Comparison of ENCODE assay signal across 18 mouse cellular contexts in genomic region chr16:20836866-20837265, GRCm38 (mm10).
DNase-seq lines count a peak whose midpoint lies in the region; ATAC-seq and TF ChIP-seq lines count a peak whose summit lies in the region.
"Had no signal": no experiment of that assay in that cellular context is flagged by ENCODE, and none has a peak within 500 bp of the region (broad histone marks: within the 10 kb centered on the region; RNA-seq: fewer than 3 reads in every experiment).

No protein-coding gene starts in this region.

- ATAC-seq in lung, embryonic 14.5 days (ENCODE audit: insufficient read depth) = no peak
- ATAC-seq in lung, postnatal 0 days = no peak
- ATAC-seq in embryonic facial prominence, embryonic 11.5 days (replicated peaks; ENCODE audit: insufficient number of reproducible peaks, low FRiP score, low TSS enrichment, low read depth) = no peak; the same call in 1 of the 2 replicates

- no peak overlapping the region for H3K4me3 ChIP-seq in lung, embryonic 14.5 days (ENCODE audit: low read depth, low read length)
- no peak overlapping the region for H3K4me3 ChIP-seq in lung, postnatal 0 days (ENCODE audit: low read depth, low read length)
- no peak overlapping the region for H3K4me3 ChIP-seq in embryonic facial prominence, embryonic 11.5 days (ENCODE audit: low read depth, low read length)
- H3K4me3 ChIP-seq: forebrain, embryonic 12.5 days; liver, embryonic 15.5 days had no signal

- no peak overlapping the region for H3K4me2 ChIP-seq in lung, embryonic 14.5 days
- no peak overlapping the region for H3K4me2 ChIP-seq in lung, postnatal 0 days (replicated peaks; ENCODE audit: low read depth, low read length)
- H3K4me2 ChIP-seq in embryonic facial prominence, embryonic 11.5 days (ENCODE audit: low read depth, low read length) = no peak overlapping the region
- H3K4me2 ChIP-seq: forebrain, embryonic 12.5 days; heart, embryonic 11.5 days; liver, embryonic 15.5 days had no signal

- TF ChIP-seq EP300 in lung, postnatal 0 days (IDR thresholded peaks at IDR 0.05) = no peak

- peaks cover 4% of the 10 kb centered on the region; the same call in 1 of the 2 replicates for H3K4me1 ChIP-seq in lung, embryonic 14.5 days (ENCODE audit: insufficient read depth)
- no peaks in the 10 kb centered on the region for H3K4me1 ChIP-seq in lung, postnatal 0 days (ENCODE audit: insufficient read depth, low read depth, low read length)
- no peaks in the 10 kb centered on the region for H3K4me1 ChIP-seq in embryonic facial prominence, embryonic 11.5 days (ENCODE audit: control insufficient read depth, insufficient read depth, low read length)
- H3K4me1 ChIP-seq: liver, embryonic 15.5 days had no signal

- peak; percentile 23 for DNase-seq in lung, embryonic 14.5 days
- DNase-seq in lung, postnatal 0 days (ENCODE audit: low spot score) = no peak
- DNase-seq in R1 (ENCODE audit: low read depth, low spot score) (peak; percentile 89), adipocyte (ENCODE audit: low spot score) (no peak)
- no peak for DNase-seq in embryonic facial prominence, embryonic 11.5 days (ENCODE audit: low spot score)
- DNase-seq in retina, embryonic 14.5 days (ENCODE audit: low spot score) = peak; percentile 28
- DNase-seq in layer of hippocampus, postnatal 10 days (ENCODE audit: low spot score in 2 of 2) = no peak
- no peak for DNase-seq in left cerebral cortex, postnatal 36 days (ENCODE audit: low spot score in 2 of 2)
- DNase-seq: adrenal gland, postnatal 25 days; cerebellum, adult 18-20 months; gastrocnemius, postnatal 36 days; heart, postnatal 14 days; kidney, adult 8-10 months; kidney, postnatal 4 days; layer of hippocampus, postnatal 36 days had no signal

- H3K27me3 ChIP-seq in lung, embryonic 14.5 days (ENCODE audit: insufficient read depth, low read length) = no peaks in the 10 kb centered on the region
- no peaks in the 10 kb centered on the region for H3K27me3 ChIP-seq in lung, postnatal 0 days (replicated peaks; ENCODE audit: insufficient read depth, low read length)
- H3K27me3 ChIP-seq in embryonic facial prominence, embryonic 11.5 days (ENCODE audit: control insufficient read depth, insufficient read depth, low read length) = no peaks in the 10 kb centered on the region
- H3K27me3 ChIP-seq: forebrain, embryonic 12.5 days; liver, embryonic 15.5 days had no signal

- TF ChIP-seq CTCF in lung, embryonic 14.5 days (IDR thresholded peaks at IDR 0.05; ENCODE audit: low read depth) = no peak
- TF ChIP-seq CTCF in lung, postnatal 0 days (IDR thresholded peaks at IDR 0.05) = no peak

- no peaks in the 10 kb centered on the region for H3K9me3 ChIP-seq in lung, embryonic 14.5 days (ENCODE audit: low read depth, low read length)
- no peaks in the 10 kb centered on the region for H3K9me3 ChIP-seq in lung, postnatal 0 days (ENCODE audit: low read length)
- no peaks in the 10 kb centered on the region for H3K9me3 ChIP-seq in embryonic facial prominence, embryonic 11.5 days (replicated peaks; ENCODE audit: control insufficient read depth, low read length)
- H3K9me3 ChIP-seq: forebrain, embryonic 12.5 days; liver, embryonic 15.5 days had no signal

- intact Hi-C loops in left cerebral cortex, postnatal 36 days (cut with DNase I) = no loop called here

- H3K27ac ChIP-seq in lung, embryonic 14.5 days (ENCODE audit: low read depth) = no peak overlapping the region
- H3K27ac ChIP-seq in lung, postnatal 0 days (ENCODE audit: low read length) = no peak overlapping the region
- H3K27ac ChIP-seq in embryonic facial prominence, embryonic 11.5 days (replicated peaks; ENCODE audit: low read depth, low read length) = 0 out of 2 replicates have a peak overlapping the region, but pooled peaks have one; percentile 10
- H3K27ac ChIP-seq: forebrain, embryonic 12.5 days; liver, embryonic 15.5 days had no signal

- no peaks in the 10 kb centered on the region for H3K36me3 ChIP-seq in lung, embryonic 14.5 days (ENCODE audit: insufficient read depth)
- H3K36me3 ChIP-seq in lung, postnatal 0 days (ENCODE audit: insufficient read depth, low read length) = no peaks in the 10 kb centered on the region
- no peaks in the 10 kb centered on the region for H3K36me3 ChIP-seq in embryonic facial prominence, embryonic 11.5 days (replicated peaks; ENCODE audit: control insufficient read depth, insufficient read depth, low read depth, low read length)
- H3K36me3 ChIP-seq: forebrain, embryonic 12.5 days; liver, embryonic 15.5 days had no signal

- WGBS in lung, embryonic 14.5 days = 27% methylated on average over 5 of the region's 5 CpGs
- WGBS in lung, postnatal 0 days = 40% methylated on average over 5 of the region's 5 CpGs
- WGBS in embryonic facial prominence, embryonic 11.5 days = 22% methylated on average over 5 of the region's 5 CpGs

- no peak overlapping the region for H3K9ac ChIP-seq in lung, embryonic 14.5 days
- H3K9ac ChIP-seq in lung, postnatal 0 days (replicated peaks; ENCODE audit: low read depth) = no peak overlapping the region
- no peak overlapping the region for H3K9ac ChIP-seq in embryonic facial prominence, embryonic 11.5 days (replicated peaks; ENCODE audit: low read length)
- H3K9ac ChIP-seq: forebrain, embryonic 12.5 days; liver, embryonic 15.5 days had no signal

Comparison
In these comparisons a context has a peak if more than half of its experiments do, and no peak if none do; other contexts are left out.
1. DNase-seq: peak in lung, embryonic 14.5 days (single experiment), R1 (single experiment) and retina, embryonic 14.5 days (single experiment); none in lung, postnatal 0 days (single experiment), embryonic facial prominence, embryonic 11.5 days (single experiment), adipocyte (single experiment), layer of hippocampus, postnatal 10 days (0 of 2) and left cerebral cortex, postnatal 36 days (0 of 2).